Mouse (Mus musculus) cerebral cortex, adult 2 months (tissue): ENCODE data around the gene Galns.

ENCODE experiments used
- WGBS: fragments of 180-500 bp; shearing (Covaris S2); methylation state at CpG from one replicate; pipeline ENCODE4 v1.1.7; 2018; 5-methylcytosine and 5-hydroxymethylcytosine counted together

Gene Galns

GRCm38 (mm10) chr8:122596031-122596430 lies 15.2 kb downstream of the Galns start:
- 69% methylated on average over 4 of the region's 4 CpGs for WGBS

- 87% methylated on average over 19 of the region's 19 CpGs for WGBS
Measured at GRCm38 (mm10) chr8:122593783-122594507, 17.3 kb downstream of the Galns start.

- WGBS: 85% methylated on average over 12 of the region's 12 CpGs
Measured at GRCm38 (mm10) chr8:122593240-122593639, 18.0 kb downstream of the Galns start.

- WGBS: 87% methylated on average over 10 of the region's 10 CpGs
Measured at GRCm38 (mm10) chr8:122586749-122587148, 24.5 kb downstream of the Galns start.

- WGBS: 75% methylated on average over 7 of the region's 7 CpGs
Measured at GRCm38 (mm10) chr8:122586171-122586570, 25.1 kb downstream of the Galns start.

GRCm38 (mm10) chr8:122585411-122585891 lies 25.8 kb downstream of the Galns start:
- 85% methylated on average over 14 of the region's 14 CpGs for WGBS

- 73% methylated on average over 9 of the region's 9 CpGs for WGBS
Measured at GRCm38 (mm10) chr8:122584981-122585380, 26.3 kb downstream of the Galns start.

- WGBS: 90% methylated on average over 13 of the region's 15 CpGs
Measured at GRCm38 (mm10) chr8:122580926-122581325, 30.3 kb downstream of the Galns start.

GRCm38 (mm10) chr8:122579196-122579595 lies 32.1 kb downstream of the Galns start:
- 55% methylated on average over 7 of the region's 7 CpGs for WGBS

GRCm38 (mm10) chr8:122577116-122577515 lies 34.1 kb downstream of the Galns start:
- WGBS: 39% methylated on average over 10 of the region's 10 CpGs

GRCm38 (mm10) chr8:122576648-122577022 lies 34.6 kb downstream of the Galns start, which contains the start of gene Aprt:
Gene Aprt, minus strand, starts transcription at chr8:122576909.
- WGBS: under 1% methylated on average over 39 of the region's 39 CpGs

- 14% methylated on average over 21 of the region's 21 CpGs for WGBS
Measured at GRCm38 (mm10) chr8:122575735-122576647, 35.3 kb downstream of the Galns start.

GRCm38 (mm10) chr8:122575286-122575685 lies 36.0 kb downstream of the Galns start:
- 69% methylated on average over 8 of the region's 8 CpGs for WGBS

GRCm38 (mm10) chr8:122574667-122575251 lies 36.5 kb downstream of the Galns start:
- 70% methylated on average over 10 of the region's 10 CpGs for WGBS

GRCm38 (mm10) chr8:122574264-122574663 lies 37.0 kb downstream of the Galns start:
- 69% methylated on average over 3 of the region's 3 CpGs for WGBS

- WGBS: 53% methylated on average over 9 of the region's 9 CpGs
Measured at GRCm38 (mm10) chr8:122573577-122573976, 37.7 kb downstream of the Galns start.

- 41% methylated on average over 4 of the region's 4 CpGs for WGBS
Measured at GRCm38 (mm10) chr8:122573176-122573575, 38.1 kb downstream of the Galns start.

GRCm38 (mm10) chr8:122572751-122573150 lies 38.5 kb downstream of the Galns start:
- WGBS: 81% methylated on average over 3 of the region's 3 CpGs

GRCm38 (mm10) chr8:122571750-122572267 lies 39.5 kb downstream of the Galns start:
- 93% methylated on average over 17 of the region's 17 CpGs for WGBS

- whole genome bisulfite sequencing: 95% methylated on average over 11 of the region's 11 CpGs
Measured at GRCm38 (mm10) chr8:122571153-122571552, 40.1 kb downstream of the Galns start.

- WGBS: 98% methylated on average over 16 of the region's 16 CpGs
Measured at GRCm38 (mm10) chr8:122569996-122570395, 41.3 kb downstream of the Galns start.

GRCm38 (mm10) chr8:122569329-122569728 lies 41.9 kb downstream of the Galns start:
- WGBS: 79% methylated on average over 9 of the region's 9 CpGs
